8 mouse cellular contexts compared by ENCODE assay signal in genomic region chr7:16913806-16914452, GRCm38 (mm10). TPM values are rescaled to one million over a fixed set of nuclear protein-coding genes. Genes with fewer than 3 reads are reported as not detected.
DNase-seq lines count a peak whose midpoint lies in the region; ATAC-seq lines count a peak whose summit lies in the region.

No protein-coding gene starts in this region.

- no peak overlapping the region for H3K4me2 ChIP-seq in intestine, embryonic 15.5 days (replicated peaks)
- H3K4me2 ChIP-seq in limb, embryonic 15.5 days, result no peak overlapping the region
- H3K4me2 ChIP-seq in midbrain, embryonic 15.5 days, result no peak overlapping the region
- H3K4me2 ChIP-seq in stomach, embryonic 14.5 days (replicated peaks; ENCODE audit: low read depth, low read length), result no peak overlapping the region

- DNase-seq in urinary bladder, postnatal 25 days (ENCODE audit: low spot score), result peak; percentile 68
- DNase-seq in urinary bladder, postnatal 10 days (ENCODE audit: low spot score), result no peak
- peak; percentile 90 to 92 for DNase-seq in cerebellum, postnatal 10 days
- DNase-seq in gastrocnemius, adult 18-20 months (ENCODE audit: low spot score), result peak; percentile 82

- peaks cover 47% of the 10 kb centered on the region for H3K36me3 ChIP-seq in intestine, embryonic 15.5 days
- peaks cover 51% of the 10 kb centered on the region for H3K36me3 ChIP-seq in limb, embryonic 15.5 days
- H3K36me3 ChIP-seq in midbrain, embryonic 15.5 days (replicated peaks), result peaks cover 36% of the 10 kb centered on the region
- H3K36me3 ChIP-seq in stomach, embryonic 14.5 days (ENCODE audit: control insufficient read depth, insufficient read depth, low read length), result peaks cover 46% of the 10 kb centered on the region

- no peak overlapping the region for H3K27ac ChIP-seq in intestine, embryonic 15.5 days
- H3K27ac ChIP-seq in limb, embryonic 15.5 days, result peak overlapping the region; percentile 44; the same call in 1 of the 2 replicates
- H3K27ac ChIP-seq in midbrain, embryonic 15.5 days, result peak overlapping the region; percentile 18; the same call in 1 of the 2 replicates
- no peak overlapping the region for H3K27ac ChIP-seq in stomach, embryonic 14.5 days (ENCODE audit: low read length)

- no peaks in the 10 kb centered on the region for H3K9me3 ChIP-seq in intestine, embryonic 15.5 days
- H3K9me3 ChIP-seq in limb, embryonic 15.5 days, result no peaks in the 10 kb centered on the region
- no peaks in the 10 kb centered on the region for H3K9me3 ChIP-seq in midbrain, embryonic 15.5 days
- H3K9me3 ChIP-seq in stomach, embryonic 14.5 days (ENCODE audit: control insufficient read depth, low read depth, low read length), result no peaks in the 10 kb centered on the region

- peaks cover 15% of the 10 kb centered on the region for H3K4me1 ChIP-seq in intestine, embryonic 15.5 days (replicated peaks)
- H3K4me1 ChIP-seq in limb, embryonic 15.5 days, result peaks cover 38% of the 10 kb centered on the region
- H3K4me1 ChIP-seq in midbrain, embryonic 15.5 days, result peaks cover 9% of the 10 kb centered on the region
- peaks cover 5% of the 10 kb centered on the region; the same call in 1 of the 2 replicates for H3K4me1 ChIP-seq in stomach, embryonic 14.5 days (ENCODE audit: control insufficient read depth, insufficient read depth, low read length)

- H3K4me3 ChIP-seq in intestine, embryonic 15.5 days (replicated peaks), result no peak overlapping the region
- H3K4me3 ChIP-seq in limb, embryonic 15.5 days, result no peak overlapping the region
- H3K4me3 ChIP-seq in midbrain, embryonic 15.5 days, result no peak overlapping the region
- no peak overlapping the region for H3K4me3 ChIP-seq in stomach, embryonic 14.5 days (ENCODE audit: low read depth, low read length)

- no peaks in the 10 kb centered on the region for H3K27me3 ChIP-seq in intestine, embryonic 15.5 days (replicated peaks)
- no peaks in the 10 kb centered on the region for H3K27me3 ChIP-seq in limb, embryonic 15.5 days
- H3K27me3 ChIP-seq in midbrain, embryonic 15.5 days (replicated peaks), result no peaks in the 10 kb centered on the region
- H3K27me3 ChIP-seq in stomach, embryonic 14.5 days (ENCODE audit: control insufficient read depth, insufficient read depth, low read length), result no peaks in the 10 kb centered on the region

- no peak overlapping the region for H3K9ac ChIP-seq in intestine, embryonic 15.5 days
- no peak overlapping the region for H3K9ac ChIP-seq in limb, embryonic 15.5 days
- no peak overlapping the region for H3K9ac ChIP-seq in midbrain, embryonic 15.5 days
- H3K9ac ChIP-seq in stomach, embryonic 14.5 days (replicated peaks; ENCODE audit: low read depth, low read length), result no peak overlapping the region; the same call in 1 of the 2 replicates

- 35% methylated on average over 10 of the region's 10 CpGs for WGBS in intestine, embryonic 15.5 days
- WGBS in limb, embryonic 15.5 days, result 29% methylated on average over 10 of the region's 10 CpGs
- WGBS in midbrain, embryonic 15.5 days, result 38% methylated on average over 10 of the region's 10 CpGs
- 29% methylated on average over 10 of the region's 10 CpGs for WGBS in stomach, embryonic 14.5 days

- ATAC-seq in intestine, embryonic 15.5 days, result peak; percentile 73
- ATAC-seq in limb, embryonic 15.5 days (ENCODE audit: insufficient number of reproducible peaks, low FRiP score, low TSS enrichment, low read depth), result peak; percentile 40; the same call in 1 of the 2 replicates
- ATAC-seq in midbrain, embryonic 15.5 days (replicated peaks), result peak; percentile 33
- peak; percentile 59; the same call in 1 of the 2 replicates for ATAC-seq in stomach, embryonic 14.5 days (ENCODE audit: insufficient number of reproducible peaks, insufficient read depth, low FRiP score, low read depth)

RNA-seq across cellular contexts. Expression of gene Ptgir, which starts 7.6 kb away (rescaled TPM):
- 1 to 10 TPM in 1 of 2 experiments, under 1 TPM in 1; 0.39 to 2.2 TPM for total RNA-seq in gastrocnemius, adult 18-20 months (2021)
- polyA plus RNA-seq in intestine, embryonic 15.5 days (2015; fragmentation: Nextera tagmentation; extraction: Ambion mirVana), result 2.8 and 3.0 TPM in 2 replicates
- 4.0 and 5.1 TPM in 2 replicates for polyA plus RNA-seq in limb, embryonic 15.5 days (2015; fragmentation: Nextera tagmentation; extraction: Ambion mirVana)
- polyA plus RNA-seq in midbrain, embryonic 15.5 days (2015; fragmentation: Nextera tagmentation; extraction: Ambion mirVana), result 0.42 and 0.43 TPM in 2 replicates
- 1.5 and 2.0 TPM in 2 replicates for polyA plus RNA-seq in stomach, embryonic 14.5 days (2014; fragmentation: Nextera tagmentation; extraction: Ambion mirVana)

RNA-seq across cellular contexts. Expression of gene Calm3, which starts 10.0 kb away (rescaled TPM):
- total RNA-seq in gastrocnemius, adult 18-20 months (2021), result 100 to 1,000 TPM; 334 to 349 TPM
- polyA plus RNA-seq in intestine, embryonic 15.5 days (2015; fragmentation: Nextera tagmentation; extraction: Ambion mirVana), result 137 and 140 TPM in 2 replicates
- 85.8 and 99.4 TPM in 2 replicates for polyA plus RNA-seq in limb, embryonic 15.5 days (2015; fragmentation: Nextera tagmentation; extraction: Ambion mirVana)
- polyA plus RNA-seq in midbrain, embryonic 15.5 days (2015; fragmentation: Nextera tagmentation; extraction: Ambion mirVana), result 351 and 370 TPM in 2 replicates
- polyA plus RNA-seq in stomach, embryonic 14.5 days (2014; fragmentation: Nextera tagmentation; extraction: Ambion mirVana), result 148 and 161 TPM in 2 replicates

RNA-seq across cellular contexts. Expression of gene Gng8, which starts 22.3 kb away (rescaled TPM):
- under 1 TPM; 0.37 to 0.71 TPM for total RNA-seq in gastrocnemius, adult 18-20 months (2021)
- 7.4 and 8.3 TPM in 2 replicates for polyA plus RNA-seq in intestine, embryonic 15.5 days (2015; fragmentation: Nextera tagmentation; extraction: Ambion mirVana)
- polyA plus RNA-seq in limb, embryonic 15.5 days (2015; fragmentation: Nextera tagmentation; extraction: Ambion mirVana), result 11.8 and 15.0 TPM in 2 replicates
- 9.7 and 16.6 TPM in 2 replicates for polyA plus RNA-seq in midbrain, embryonic 15.5 days (2015; fragmentation: Nextera tagmentation; extraction: Ambion mirVana)
- polyA plus RNA-seq in stomach, embryonic 14.5 days (2014; fragmentation: Nextera tagmentation; extraction: Ambion mirVana), result 12.8 and 12.9 TPM in 2 replicates

RNA-seq across cellular contexts. Expression of gene Pnmal2, which starts 30.6 kb away (rescaled TPM):
- total RNA-seq in gastrocnemius, adult 18-20 months (2021), result under 1 TPM; 0.50 to 0.64 TPM
- polyA plus RNA-seq in intestine, embryonic 15.5 days (2015; fragmentation: Nextera tagmentation; extraction: Ambion mirVana), result 8.1 and 8.3 TPM in 2 replicates
- polyA plus RNA-seq in limb, embryonic 15.5 days (2015; fragmentation: Nextera tagmentation; extraction: Ambion mirVana), result 20.2 and 31.1 TPM in 2 replicates
- 198 and 205 TPM in 2 replicates for polyA plus RNA-seq in midbrain, embryonic 15.5 days (2015; fragmentation: Nextera tagmentation; extraction: Ambion mirVana)
- 8.6 and 8.8 TPM in 2 replicates for polyA plus RNA-seq in stomach, embryonic 14.5 days (2014; fragmentation: Nextera tagmentation; extraction: Ambion mirVana)

RNA-seq across cellular contexts. Expression of gene Dact3, which starts 38.8 kb away (rescaled TPM):
- 1 to 10 TPM in 1 of 2 experiments, under 1 TPM in 1; 0.89 to 1.6 TPM for total RNA-seq in gastrocnemius, adult 18-20 months (2021)
- 3.1 and 3.2 TPM in 2 replicates for polyA plus RNA-seq in intestine, embryonic 15.5 days (2015; fragmentation: Nextera tagmentation; extraction: Ambion mirVana)
- 4.0 TPM in 2 replicates for polyA plus RNA-seq in limb, embryonic 15.5 days (2015; fragmentation: Nextera tagmentation; extraction: Ambion mirVana)
- polyA plus RNA-seq in midbrain, embryonic 15.5 days (2015; fragmentation: Nextera tagmentation; extraction: Ambion mirVana), result 4.7 and 4.8 TPM in 2 replicates
- 5.5 and 6.1 TPM in 2 replicates for polyA plus RNA-seq in stomach, embryonic 14.5 days (2014; fragmentation: Nextera tagmentation; extraction: Ambion mirVana)

Comparison
In these comparisons a context has a peak if more than half of its experiments do, and no peak if none do; other contexts are left out.
1. H3K27ac ChIP-seq: peak in limb, embryonic 15.5 days (single experiment) and midbrain, embryonic 15.5 days (single experiment); none in intestine, embryonic 15.5 days (single experiment) and stomach, embryonic 14.5 days (single experiment).
2. Peak in every context shown above with its lines, with median percentiles within 50 percentile points of each other: ATAC-seq.